Mouse (Mus musculus) cerebellum, adult 8-10 months (tissue): Measurements from ENCODE around the gene Ppp6r1.
"Not testable (repeated sequence)": the region's sequence is repeated elsewhere in the genome, so short reads cannot be mapped to it uniquely, and the experiment has no call there.

Experiments used
- DNase-seq: peaks from one replicate; pipeline ENCODE4 v3.0.0; 2022

Ppp6r1 gene

DNA sequence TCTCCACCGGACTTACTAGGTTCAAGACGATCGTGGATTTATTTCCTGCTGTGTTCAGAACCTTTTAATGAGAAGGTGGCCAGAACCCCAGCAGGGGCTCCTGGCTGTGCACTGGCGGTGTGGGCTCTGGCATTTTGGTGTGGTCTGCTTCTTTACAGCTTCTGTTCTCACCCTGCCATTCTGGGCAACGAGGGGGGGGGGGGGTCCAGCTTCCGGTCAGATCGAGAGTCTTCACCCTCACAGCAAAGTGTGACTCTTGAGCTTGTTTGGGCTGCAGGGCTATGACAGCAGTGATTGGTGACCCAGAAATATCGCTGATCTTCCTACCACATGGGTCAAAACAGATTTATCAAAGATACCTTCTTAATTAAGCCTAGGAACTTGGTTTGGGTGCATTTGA, 46.4 kb downstream of the Ppp6r1 start:
- no peak for DNase-seq

DNA sequence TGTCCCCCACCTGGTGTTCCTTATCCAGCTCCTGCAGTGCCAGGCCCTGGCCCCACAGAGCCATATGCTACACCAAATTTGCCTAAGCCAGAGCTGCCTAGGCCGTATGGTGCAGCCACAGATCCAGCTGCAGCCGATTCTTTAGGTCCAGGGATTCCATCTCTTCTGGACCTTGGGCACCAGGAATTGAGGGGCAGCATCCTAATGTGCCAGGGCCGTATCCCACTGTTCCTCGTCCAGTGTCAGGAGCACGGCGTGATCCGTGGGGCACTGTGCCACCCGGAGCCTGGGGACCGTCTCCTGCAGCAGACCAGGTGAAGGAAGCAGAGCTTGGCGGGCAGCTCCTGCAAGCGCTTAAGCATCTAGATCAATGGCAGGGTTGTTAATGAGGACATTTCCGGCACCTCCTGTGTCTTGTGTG, 46.9 kb downstream of the Ppp6r1 start:
- peak; percentile 81 for DNase-seq

DNA sequence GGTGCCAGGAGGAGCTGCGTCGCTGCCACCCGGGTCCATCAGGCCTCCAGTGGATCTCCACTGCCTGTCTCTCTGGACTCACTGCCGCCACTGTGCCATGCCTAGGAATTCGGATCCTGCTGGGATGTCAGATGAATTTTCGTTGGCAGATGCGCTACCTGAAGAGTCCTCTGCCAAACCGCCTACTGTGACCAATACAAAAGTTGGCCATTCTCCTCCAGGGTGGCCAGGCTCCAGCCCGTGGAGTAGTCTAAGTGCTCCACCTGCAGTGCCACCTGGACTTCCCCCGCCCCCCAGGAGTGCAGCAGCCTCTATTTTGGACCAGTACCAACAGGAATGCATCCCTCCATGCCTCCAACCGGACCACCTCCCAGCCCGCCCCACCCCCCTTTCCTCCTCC, 47.3 kb downstream of the Ppp6r1 start:
- DNase-seq, result peak; percentile 92

DNA sequence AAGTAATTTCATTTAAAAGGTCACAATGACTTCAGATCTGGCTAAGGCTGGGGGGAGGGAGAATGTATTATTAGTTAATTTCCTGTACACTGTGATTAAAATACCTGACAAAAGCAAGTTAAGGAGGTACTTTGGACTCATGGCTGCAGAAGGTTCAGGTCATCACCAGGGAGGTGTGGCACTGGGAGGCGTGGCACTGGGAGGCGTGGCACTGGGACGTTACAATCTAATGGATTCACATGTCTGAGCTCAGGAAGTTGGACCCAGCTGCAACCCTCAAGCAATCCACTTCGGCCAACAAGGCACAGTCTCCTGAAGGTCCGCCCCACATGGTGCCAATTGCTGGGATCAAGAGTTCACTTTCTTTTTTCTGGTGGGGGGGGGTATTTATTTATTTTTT, 50.8 kb downstream of the Ppp6r1 start:
- no peak for DNase-seq

DNA sequence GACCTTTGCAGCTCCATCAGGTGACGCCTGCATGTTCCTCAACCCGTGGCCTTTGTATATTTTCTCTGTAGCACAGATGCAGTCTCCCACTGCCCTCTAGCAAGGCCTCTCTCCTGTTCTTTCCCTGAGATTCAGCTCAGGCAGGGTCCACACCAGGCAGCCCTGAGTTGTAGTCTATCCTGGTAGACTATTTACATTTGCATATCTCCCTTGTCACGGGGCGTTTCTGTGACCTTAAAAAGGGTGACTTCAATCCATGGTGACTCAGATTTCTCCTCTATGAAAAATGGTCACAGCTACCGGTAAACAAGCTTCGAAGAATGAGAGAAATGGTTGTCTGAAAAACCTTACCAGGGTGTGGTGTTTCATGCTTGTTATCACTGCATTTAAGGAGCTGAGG, 54.9 kb downstream of the Ppp6r1 start, which contains the start of gene Ptprh:
TSS of gene Ptprh (minus strand) at position 169 of the 400 bp plus-strand sequence.
- DNase-seq, result no peak

DNA sequence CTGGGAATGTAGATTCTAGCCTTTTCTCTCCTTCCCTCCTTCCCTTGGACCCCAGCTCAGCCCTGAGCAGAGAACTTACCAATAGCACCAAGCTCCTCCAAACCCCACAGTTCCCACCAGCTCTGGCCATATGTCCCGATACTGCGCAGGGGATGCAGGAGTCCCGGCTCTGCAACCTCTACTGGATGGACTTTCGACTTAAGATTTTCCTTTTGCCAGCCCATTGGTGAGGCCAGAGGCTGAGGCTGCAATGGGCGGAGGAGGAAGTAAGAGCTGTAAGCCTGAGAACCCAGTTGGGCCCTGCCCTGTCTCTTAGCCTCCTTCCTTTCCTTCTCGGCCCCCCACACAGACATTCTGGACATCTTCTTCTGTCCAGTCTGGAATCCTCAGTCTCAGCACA, 55.9 kb downstream of the Ppp6r1 start:
- DNase-seq, result no peak

DNA sequence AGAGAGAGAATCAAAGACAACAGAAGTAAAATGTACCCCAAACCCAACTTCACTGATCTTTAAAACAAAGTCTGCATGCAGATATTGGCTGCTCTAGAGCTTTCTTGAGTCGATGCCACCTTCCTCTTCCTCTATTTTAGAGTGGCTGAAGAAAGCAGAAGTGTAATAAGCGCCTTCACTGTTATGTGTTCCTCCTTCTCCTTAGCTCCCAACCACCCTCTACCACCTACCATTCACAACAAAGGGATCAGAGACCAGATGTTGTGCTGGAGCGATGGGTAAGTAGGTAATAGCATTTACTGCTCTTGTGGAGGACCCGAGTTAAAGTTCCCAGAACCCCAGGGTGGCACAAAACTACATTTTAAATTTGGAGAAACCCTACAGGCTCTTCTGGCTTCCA, 61.8 kb downstream of the Ppp6r1 start:
- not testable (repeated sequence) for DNase-seq
